Mouse (Mus musculus) bone marrow, adult 2 months (tissue): Measurements from ENCODE around the gene Dppa5a.

Source experiments
- CTCF ChIP-seq: fragments of 200-500 bp; IDR thresholded peaks from 2 replicates; pipeline ENCODE4 v1.5.1; 2011; ENCODE audit warnings: low read length, control low read depth; ENCODE audit not compliant: control insufficient read depth, insufficient read depth
- POLR2A ChIP-seq: fragments of 200-500 bp; IDR thresholded peaks from 2 replicates; pipeline ENCODE4 v1.6.1; 2011; ENCODE audit warnings: low read depth, mild to moderate bottlenecking, control low read depth, low read length, borderline replicate concordance; ENCODE audit not compliant: control insufficient read depth

DNA sequence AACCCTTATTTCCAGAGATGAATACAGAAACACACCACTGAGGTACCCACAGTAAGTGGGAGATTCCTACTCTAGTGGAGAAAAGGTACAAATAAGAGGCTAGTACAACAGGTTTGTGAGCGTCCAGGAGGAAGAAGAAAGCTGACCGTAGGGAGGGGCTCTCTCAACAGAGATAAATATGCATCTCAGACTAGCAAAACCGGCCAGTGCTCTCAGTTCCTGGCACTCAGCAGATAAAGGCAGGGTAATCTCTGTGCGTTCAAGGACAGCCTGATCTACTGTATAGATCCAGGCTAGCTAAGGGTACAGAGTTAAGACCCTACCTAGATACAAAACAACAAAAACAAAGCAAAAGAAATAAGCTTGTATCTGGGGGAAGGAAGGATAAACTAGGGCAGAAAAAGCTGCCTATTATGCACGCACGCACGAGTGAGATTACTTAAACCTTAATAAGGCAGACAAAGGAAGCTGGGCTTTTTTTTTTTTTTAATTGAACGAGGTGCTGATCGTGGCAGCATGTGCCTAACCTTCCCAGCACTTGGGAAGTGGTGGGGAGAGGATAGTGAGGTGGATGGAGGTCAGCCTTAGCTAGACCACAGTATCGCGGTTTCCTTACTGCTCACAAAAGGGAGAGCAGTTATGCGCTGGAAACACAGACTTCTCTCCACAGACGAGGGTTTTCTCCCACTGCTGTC is 2.0 kb downstream of the Dppa5a start:
- TF ChIP-seq CTCF (no peak), POLR2A (no peak)
